Mouse (Mus musculus): ENCODE measurements around the gene Ncs1. TPM values are rescaled to one million over a fixed set of nuclear protein-coding genes. Genes with fewer than 3 reads are reported as not detected.

The Ncs1 gene
- polyA plus RNA-seq, 1 experiment from 2014 or later: 59.5 TPM

DNA sequence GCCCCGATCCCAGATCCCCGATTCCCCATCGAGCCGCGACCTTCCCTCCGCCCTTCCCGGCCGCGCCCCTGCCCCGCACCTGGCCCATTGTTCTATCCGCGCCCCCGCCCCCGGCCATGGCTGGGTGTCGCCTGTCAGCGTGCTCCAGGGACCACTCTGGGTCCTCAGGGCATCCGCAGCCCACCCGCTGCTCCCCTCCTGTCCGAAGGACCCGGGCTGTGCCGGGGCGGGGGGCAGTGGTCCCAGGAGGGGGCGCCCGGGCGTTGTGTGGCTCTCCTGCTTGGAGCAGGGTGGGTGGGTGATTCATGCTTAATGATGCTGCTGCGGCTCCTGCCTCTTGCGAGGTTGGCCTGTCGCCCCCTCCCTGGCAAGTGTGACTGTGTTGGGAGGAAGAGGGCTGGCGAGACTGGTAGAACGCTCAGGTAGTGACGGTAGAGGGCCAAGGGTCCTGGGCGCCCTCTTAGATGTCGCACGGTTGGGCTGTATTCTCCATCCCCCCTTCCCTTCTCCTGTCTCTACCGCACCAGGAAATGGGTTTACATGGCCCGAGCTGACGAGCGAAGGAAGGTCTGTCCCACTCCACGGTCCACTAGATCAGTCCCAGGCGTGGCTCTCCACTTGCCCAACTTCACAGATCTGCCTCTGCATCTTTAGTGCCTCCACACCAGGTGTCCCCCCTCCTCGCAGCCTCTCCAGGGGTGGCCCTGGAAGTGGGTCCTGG is 788 bp downstream of the Ncs1 start:
- DNase-seq (ENCODE audit: low spot score) (peak; percentile 55), ATAC-seq (replicated peaks; ENCODE audit: insufficient number of reproducible peaks, low FRiP score, low TSS enrichment, low read depth) (peak; percentile 11; the same call in 1 of the 2 replicates)
- no peaks in the 10 kb centered on the region for H3K36me3 ChIP-seq (replicated peaks; ENCODE audit: control insufficient read depth, insufficient read depth, low read depth, low read length)
- peak overlapping the region; percentile 96 for H3K9ac ChIP-seq (replicated peaks; ENCODE audit: low read length)
- WGBS: under 1% methylated on average over 38 of the region's 41 CpGs
- peak overlapping the region; percentile 90 for H3K4me2 ChIP-seq (ENCODE audit: low read depth, low read length)
- peaks cover 2% of the 10 kb centered on the region; the same call in 1 of the 2 replicates for H3K4me1 ChIP-seq (ENCODE audit: control insufficient read depth, insufficient read depth, low read length)
- H3K4me3 ChIP-seq (ENCODE audit: low read depth, low read length): peak overlapping the region; percentile 90
- peak overlapping the region; percentile 78 for H3K27ac ChIP-seq (replicated peaks; ENCODE audit: low read depth, low read length)
- H3K27me3 ChIP-seq (ENCODE audit: control insufficient read depth, insufficient read depth, low read length): no peaks in the 10 kb centered on the region
- no peaks in the 10 kb centered on the region for H3K9me3 ChIP-seq (replicated peaks; ENCODE audit: control insufficient read depth, low read length)

DNA sequence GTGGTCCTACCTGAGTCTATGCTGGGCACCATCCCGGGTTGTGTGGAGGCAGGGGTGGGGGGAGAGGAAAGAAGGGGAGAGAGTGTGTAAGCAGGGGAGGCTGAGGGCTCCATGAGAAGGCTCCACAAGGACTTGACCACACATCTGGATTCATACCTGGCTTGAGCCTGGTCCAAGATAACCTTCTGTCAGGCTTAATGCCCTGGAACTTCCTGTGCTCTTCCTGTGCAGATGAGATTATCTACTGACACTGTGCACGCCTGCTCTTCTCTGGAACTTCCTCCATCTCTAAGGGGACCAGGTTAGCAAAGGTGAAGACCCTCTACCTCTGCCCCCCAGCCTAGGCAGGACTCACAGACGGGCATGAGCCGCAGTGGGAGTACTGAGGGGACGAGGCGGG is 3.2 kb downstream of the Ncs1 start:
- H3K27ac ChIP-seq (replicated peaks; ENCODE audit: low read depth, low read length): no peak overlapping the region
- WGBS: 87% methylated on average over 6 of the region's 6 CpGs
- ATAC-seq (replicated peaks; ENCODE audit: insufficient number of reproducible peaks, low FRiP score, low TSS enrichment, low read depth): no peak
- no peak overlapping the region for H3K4me3 ChIP-seq (ENCODE audit: low read depth, low read length)
- H3K36me3 ChIP-seq (replicated peaks; ENCODE audit: control insufficient read depth, insufficient read depth, low read depth, low read length): no peaks in the 10 kb centered on the region; the same call in 1 of the 2 replicates
- H3K9me3 ChIP-seq (replicated peaks; ENCODE audit: control insufficient read depth, low read length): no peaks in the 10 kb centered on the region
- H3K4me2 ChIP-seq (ENCODE audit: low read depth, low read length): no peak overlapping the region
- H3K9ac ChIP-seq (replicated peaks; ENCODE audit: low read length): no peak overlapping the region
- H3K4me1 ChIP-seq (ENCODE audit: control insufficient read depth, insufficient read depth, low read length): peaks cover 2% of the 10 kb centered on the region; the same call in 1 of the 2 replicates
- no peak for DNase-seq (ENCODE audit: low spot score)
- no peaks in the 10 kb centered on the region for H3K27me3 ChIP-seq (ENCODE audit: control insufficient read depth, insufficient read depth, low read length)

DNA sequence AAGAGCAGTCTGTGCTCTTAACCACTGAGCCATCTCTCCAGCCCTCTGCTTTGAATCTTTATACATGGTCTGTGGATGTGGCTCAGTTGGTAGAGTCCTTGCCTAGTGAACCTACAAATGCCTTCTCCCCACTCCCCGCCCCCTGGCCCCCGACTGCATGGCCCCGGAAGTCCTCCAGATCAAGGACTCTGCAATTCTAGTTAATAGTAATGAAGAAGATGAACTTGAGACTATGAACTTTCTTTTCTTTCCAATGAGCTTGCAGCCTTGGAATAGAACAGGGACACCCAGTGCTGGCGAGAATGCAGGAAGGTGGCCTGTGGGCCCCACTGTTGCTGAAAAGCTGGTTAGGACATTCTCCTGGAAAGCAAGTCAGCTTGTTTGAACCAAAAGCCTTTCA is 6.5 kb downstream of the Ncs1 start:
- 91% methylated on average over 4 of the region's 4 CpGs for WGBS
- Histone ChIP-seq H3K9ac (replicated peaks; ENCODE audit: low read length) (no peak overlapping the region), H3K4me2 (ENCODE audit: low read depth, low read length) (no peak overlapping the region), H3K4me1 (ENCODE audit: control insufficient read depth, insufficient read depth, low read length) (peaks cover 13% of the 10 kb centered on the region), H3K9me3 (replicated peaks; ENCODE audit: control insufficient read depth, low read length) (no peaks in the 10 kb centered on the region), H3K27ac (replicated peaks; ENCODE audit: low read depth, low read length) (no peak overlapping the region), H3K27me3 (ENCODE audit: control insufficient read depth, insufficient read depth, low read length) (no peaks in the 10 kb centered on the region), H3K4me3 (ENCODE audit: low read depth, low read length) (no peak overlapping the region), H3K36me3 (replicated peaks; ENCODE audit: control insufficient read depth, insufficient read depth, low read depth, low read length) (no peaks in the 10 kb centered on the region; the same call in 1 of the 2 replicates)
- ATAC-seq (replicated peaks; ENCODE audit: insufficient number of reproducible peaks, low FRiP score, low TSS enrichment, low read depth) (no peak), DNase-seq (ENCODE audit: low spot score) (no peak)

DNA sequence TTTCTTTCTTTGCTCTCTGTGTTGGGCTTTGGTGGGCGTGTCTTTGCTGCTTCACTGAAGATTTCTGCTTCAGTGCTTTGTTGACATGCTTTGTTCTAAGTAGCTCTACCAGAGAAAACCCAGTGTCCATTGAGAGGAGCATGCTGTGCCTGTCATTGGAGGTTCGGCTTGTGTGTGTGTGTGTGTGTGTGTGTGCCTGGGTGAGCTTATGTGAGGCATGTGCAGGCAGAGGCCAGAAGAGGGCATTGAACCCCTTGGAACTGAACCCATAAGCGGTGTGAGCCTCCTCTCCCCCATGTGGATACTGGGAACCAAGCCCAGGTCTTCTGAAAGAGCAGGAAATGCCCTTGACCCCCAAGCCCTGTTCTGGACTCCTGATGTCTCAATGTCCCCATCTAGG is 7.8 kb downstream of the Ncs1 start:
- H3K4me2 ChIP-seq (ENCODE audit: low read depth, low read length): no peak overlapping the region
- peaks cover 12% of the 10 kb centered on the region for H3K4me1 ChIP-seq (ENCODE audit: control insufficient read depth, insufficient read depth, low read length)
- ATAC-seq (replicated peaks; ENCODE audit: insufficient number of reproducible peaks, low FRiP score, low TSS enrichment, low read depth) (no peak), DNase-seq (ENCODE audit: low spot score) (no peak)
- no peaks in the 10 kb centered on the region for H3K27me3 ChIP-seq (ENCODE audit: control insufficient read depth, insufficient read depth, low read length)
- no peaks in the 10 kb centered on the region for H3K9me3 ChIP-seq (replicated peaks; ENCODE audit: control insufficient read depth, low read length)
- 78% methylated on average over 3 of the region's 3 CpGs for WGBS
- H3K9ac ChIP-seq (replicated peaks; ENCODE audit: low read length): no peak overlapping the region
- H3K4me3 ChIP-seq (ENCODE audit: low read depth, low read length): no peak overlapping the region
- no peak overlapping the region for H3K27ac ChIP-seq (replicated peaks; ENCODE audit: low read depth, low read length)
- no peaks in the 10 kb centered on the region; the same call in 1 of the 2 replicates for H3K36me3 ChIP-seq (replicated peaks; ENCODE audit: control insufficient read depth, insufficient read depth, low read depth, low read length)

DNA sequence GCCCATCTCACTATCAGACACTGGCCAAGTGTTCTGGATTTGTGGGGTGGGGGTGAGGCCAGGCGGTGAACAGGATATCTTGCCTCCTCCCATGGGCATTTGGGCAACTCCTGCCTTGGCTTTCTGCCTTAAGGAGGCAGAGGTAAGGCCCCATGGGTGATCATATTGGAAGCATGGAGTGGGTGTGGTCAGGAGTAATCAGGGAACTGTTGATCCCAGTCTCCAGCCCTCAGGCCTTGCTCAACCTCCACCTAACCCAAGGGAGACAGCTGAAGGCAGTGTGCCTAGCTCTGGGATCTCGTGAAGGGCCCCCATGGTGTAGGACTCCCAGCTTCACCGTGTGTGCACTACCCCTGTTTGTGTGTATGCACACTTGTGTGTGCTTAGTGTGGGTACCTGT is 9.2 kb downstream of the Ncs1 start:
- Histone ChIP-seq H3K9me3 (replicated peaks; ENCODE audit: control insufficient read depth, low read length) (no peaks in the 10 kb centered on the region), H3K36me3 (replicated peaks; ENCODE audit: control insufficient read depth, insufficient read depth, low read depth, low read length) (no peaks in the 10 kb centered on the region; the same call in 1 of the 2 replicates), H3K4me3 (ENCODE audit: low read depth, low read length) (no peak overlapping the region), H3K4me2 (ENCODE audit: low read depth, low read length) (no peak overlapping the region), H3K4me1 (ENCODE audit: control insufficient read depth, insufficient read depth, low read length) (peaks cover 16% of the 10 kb centered on the region), H3K9ac (replicated peaks; ENCODE audit: low read length) (no peak overlapping the region), H3K27ac (replicated peaks; ENCODE audit: low read depth, low read length) (no peak overlapping the region), H3K27me3 (ENCODE audit: control insufficient read depth, insufficient read depth, low read length) (no peaks in the 10 kb centered on the region)
- no peak for DNase-seq (ENCODE audit: low spot score)
- ATAC-seq (replicated peaks; ENCODE audit: insufficient number of reproducible peaks, low FRiP score, low TSS enrichment, low read depth): no peak
- 85% methylated on average over 3 of the region's 3 CpGs for WGBS

DNA sequence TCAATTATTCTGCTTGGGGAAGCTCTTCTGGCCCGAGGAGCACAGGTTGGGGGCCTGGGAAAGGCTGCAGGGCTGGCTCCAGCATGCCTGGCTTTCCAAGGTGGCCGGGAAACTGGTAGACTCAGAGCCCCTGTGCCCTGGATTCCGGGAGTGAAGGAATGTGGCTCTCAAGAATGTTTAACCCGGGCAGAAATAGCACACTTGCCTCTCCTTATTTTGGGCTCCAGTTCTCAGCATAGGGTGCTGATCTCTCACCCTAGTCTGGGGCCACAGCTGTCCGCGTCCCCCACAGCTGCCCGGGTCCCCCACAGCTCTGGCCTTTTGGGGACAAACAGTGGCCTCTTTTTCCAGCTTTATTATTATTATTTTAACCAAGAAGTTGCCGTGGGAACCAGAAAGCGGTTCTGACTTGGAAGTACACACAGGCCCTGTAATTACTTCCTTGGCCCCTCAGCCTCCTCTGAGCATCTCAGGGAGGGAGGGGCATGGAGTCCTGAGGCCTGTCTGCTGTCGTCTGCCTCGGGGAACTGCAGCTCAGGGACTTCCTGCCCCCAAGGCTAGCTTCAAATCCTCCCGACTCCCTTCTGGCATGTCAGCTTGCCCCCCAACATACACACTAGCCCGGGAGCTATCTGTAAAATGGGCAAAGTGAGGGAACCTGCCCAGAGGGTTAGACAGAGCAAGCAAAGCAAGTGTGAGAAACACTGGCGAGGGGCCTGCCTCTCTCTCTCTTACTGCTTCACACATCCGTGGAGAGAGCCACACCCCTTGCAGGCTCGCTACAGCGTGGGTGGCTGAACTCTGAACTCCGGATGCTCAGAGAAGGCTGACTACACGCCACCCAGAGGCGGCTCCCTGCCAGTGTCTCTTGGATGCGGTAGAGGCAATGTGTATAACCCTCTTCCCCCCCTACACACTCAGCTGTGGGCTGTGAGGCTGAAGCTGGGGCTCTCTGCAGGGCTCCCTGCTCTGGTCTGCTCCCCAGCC is 10.6 kb downstream of the Ncs1 start:
- WGBS: 14% methylated on average over 21 of the region's 21 CpGs
- peaks cover 16% of the 10 kb centered on the region for H3K4me1 ChIP-seq (ENCODE audit: control insufficient read depth, insufficient read depth, low read length)
- H3K9ac ChIP-seq (replicated peaks; ENCODE audit: low read length): 0 out of 2 replicates have a peak overlapping the region, but pooled peaks have one; percentile 6
- DNase-seq (ENCODE audit: low spot score) (peak; percentile 66), ATAC-seq (replicated peaks; ENCODE audit: insufficient number of reproducible peaks, low FRiP score, low TSS enrichment, low read depth) (no peak)
- H3K36me3 ChIP-seq (replicated peaks; ENCODE audit: control insufficient read depth, insufficient read depth, low read depth, low read length): no peaks in the 10 kb centered on the region; the same call in 1 of the 2 replicates
- 0 out of 2 replicates have a peak overlapping the region, but pooled peaks have one; percentile 32 for H3K27ac ChIP-seq (replicated peaks; ENCODE audit: low read depth, low read length)
- H3K27me3 ChIP-seq (ENCODE audit: control insufficient read depth, insufficient read depth, low read length): no peaks in the 10 kb centered on the region
- no peak overlapping the region for H3K4me3 ChIP-seq (ENCODE audit: low read depth, low read length)
- no peaks in the 10 kb centered on the region for H3K9me3 ChIP-seq (replicated peaks; ENCODE audit: control insufficient read depth, low read length)
- H3K4me2 ChIP-seq (ENCODE audit: low read depth, low read length): no peak overlapping the region; the same call in 1 of the 2 replicates

DNA sequence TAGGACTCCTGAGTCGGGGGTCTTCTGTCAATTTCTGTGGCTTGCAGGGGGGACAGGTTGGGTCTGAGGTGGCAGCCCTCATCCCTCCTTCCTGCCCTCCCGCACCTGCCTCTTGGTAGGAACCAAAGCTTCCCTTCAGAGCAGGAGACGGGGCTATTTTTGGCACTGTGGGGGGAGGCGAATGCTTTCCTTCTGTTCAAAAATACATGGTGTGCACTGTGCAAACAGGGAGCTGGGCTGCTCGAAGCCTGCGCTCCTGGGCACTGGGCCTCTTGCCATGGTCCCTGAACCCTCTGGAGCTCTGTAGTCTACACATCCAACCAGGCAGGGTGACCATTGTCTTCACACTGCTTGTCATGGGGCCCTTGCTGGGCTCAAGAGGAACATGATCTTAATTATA is 11.5 kb downstream of the Ncs1 start:
- Histone ChIP-seq H3K9me3 (replicated peaks; ENCODE audit: control insufficient read depth, low read length) (no peaks in the 10 kb centered on the region), H3K36me3 (replicated peaks; ENCODE audit: control insufficient read depth, insufficient read depth, low read depth, low read length) (no peaks in the 10 kb centered on the region; the same call in 1 of the 2 replicates), H3K4me3 (ENCODE audit: low read depth, low read length) (no peak overlapping the region), H3K27ac (replicated peaks; ENCODE audit: low read depth, low read length) (no peak overlapping the region), H3K27me3 (ENCODE audit: control insufficient read depth, insufficient read depth, low read length) (no peaks in the 10 kb centered on the region), H3K9ac (replicated peaks; ENCODE audit: low read length) (0 out of 2 replicates have a peak overlapping the region, but pooled peaks have one; percentile 4), H3K4me1 (ENCODE audit: control insufficient read depth, insufficient read depth, low read length) (peaks cover 16% of the 10 kb centered on the region), H3K4me2 (ENCODE audit: low read depth, low read length) (no peak overlapping the region)
- no peak for ATAC-seq (replicated peaks; ENCODE audit: insufficient number of reproducible peaks, low FRiP score, low TSS enrichment, low read depth)
- DNase-seq (ENCODE audit: low spot score): no peak
- 65% methylated on average over 6 of the region's 6 CpGs for whole genome bisulfite sequencing
